Mouse (Mus musculus) liver, postnatal 0 days (tissue): Measurements from ENCODE around the gene Rev1. TPM values are rescaled to one million over a fixed set of nuclear protein-coding genes. Genes with fewer than 3 reads are reported as not detected.

Experiments used
- ATAC-seq: fragments of 200-750 bp; cut with Nextera tagmentation; 2 replicates; pipeline ENCODE4 v1.8.0; 2017; ENCODE audit warnings: mild to moderate bottlenecking, moderate library complexity
- DNase-seq: peaks from one replicate; pipeline ENCODE4 v3.0.0-alpha.2; 2016
- H3K27ac ChIP-seq: fragments of 300-500 bp; sonication (generic); 2 replicates; pipeline ENCODE4 v1.5.1; 2014; ENCODE audit warnings: antibody characterized with exemption, moderate library complexity, mild to moderate bottlenecking, low read depth
- H3K27me3 ChIP-seq: fragments of 300-500 bp; sonication (generic); 2 replicates; pipeline ENCODE4 v1.6.1; 2014; ENCODE audit warnings: low read length, control low read depth, mixed read lengths; ENCODE audit not compliant: insufficient read depth
- H3K36me3 ChIP-seq: fragments of 300-500 bp; sonication (generic); replicated peaks from 2 replicates; pipeline ENCODE4 v1.6.1; 2014; ENCODE audit warnings: mild to moderate bottlenecking, control low read depth, low read length, moderate library complexity, mixed read lengths; ENCODE audit not compliant: insufficient read depth
- H3K4me1 ChIP-seq: fragments of 300-500 bp; sonication (generic); 2 replicates; pipeline ENCODE4 v1.6.1; 2014; ENCODE audit warnings: antibody characterized with exemption, mild to moderate bottlenecking, control low read depth; ENCODE audit not compliant: insufficient read depth
- H3K4me2 ChIP-seq: fragments of 300-500 bp; sonication (generic); 2 replicates; pipeline ENCODE4 v1.6.1; 2014; ENCODE audit warnings: low read depth, mild to moderate bottlenecking, low read length, moderate library complexity, mixed read lengths
- H3K4me3 ChIP-seq: fragments of 300-500 bp; sonication (generic); 2 replicates; pipeline ENCODE4 v1.5.1; 2014; ENCODE audit warnings: low read depth, low read length
- H3K9ac ChIP-seq: fragments of 300-500 bp; sonication (generic); replicated peaks from 2 replicates; pipeline ENCODE4 v1.6.1; 2014; ENCODE audit warnings: mild to moderate bottlenecking, moderate library complexity
- H3K9me3 ChIP-seq: fragments of 300-500 bp; sonication (generic); 2 replicates; pipeline ENCODE4 v1.6.1; 2016; ENCODE audit warnings: mild to moderate bottlenecking, control low read depth, low read length, mixed read lengths
- CTCF ChIP-seq: sonication (generic); IDR thresholded peaks from 2 replicates; pipeline ENCODE4 v1.5.1; 2016; ENCODE audit warnings: antibody characterized with exemption, low read depth
- EP300 ChIP-seq: IDR thresholded peaks from 2 replicates; pipeline ENCODE4 v1.6.1; 2016; ENCODE audit warnings: antibody characterized with exemption, low read depth, mild to moderate bottlenecking
- WGBS: fragments of 180-500 bp; shearing (Covaris S2); extraction: QIAGEN DNeasy Blood & Tissue Kit; methylation state at CpG from one replicate; pipeline ENCODE4 v1.1.7; 2014; ENCODE audit not compliant: insufficient replicate concordance; 5-methylcytosine and 5-hydroxymethylcytosine counted together
- polyA plus RNA-seq: library from polyadenylated mRNA; unstranded; fragments of >200 nt; fragmentation: Nextera tagmentation; extraction: Ambion mirVana; gene quantifications from 2 replicates; pipeline ENCODE4 v1.2.1, GENCODE M21; 2015

The Rev1 gene
- polyA plus RNA-seq, 1 experiment from 2014 or later: 8.8 TPM

- H3K27me3 ChIP-seq: no peaks in the 10 kb centered on the region
- no peak overlapping the region for H3K27ac ChIP-seq
- H3K36me3 ChIP-seq: peaks cover 55% of the 10 kb centered on the region
- no peak for ATAC-seq
- no peak overlapping the region for H3K4me3 ChIP-seq
- no peaks in the 10 kb centered on the region for H3K9me3 ChIP-seq
- no peak for DNase-seq
- TF ChIP-seq EP300: no peak
- no peak for TF ChIP-seq CTCF
- no peak overlapping the region for H3K4me2 ChIP-seq
- no peak overlapping the region for H3K9ac ChIP-seq
- H3K4me1 ChIP-seq: no peaks in the 10 kb centered on the region
- 79% methylated on average over 5 of the region's 5 CpGs for WGBS
Observed at GRCm38 (mm10) chr1:38031391-38031790, 98.2 kb downstream of the Rev1 start.

- H3K4me1 ChIP-seq: no peaks in the 10 kb centered on the region
- WGBS: 86% methylated on average over 7 of the region's 7 CpGs
- no peaks in the 10 kb centered on the region for H3K27me3 ChIP-seq
- ATAC-seq: no peak
- DNase-seq: no peak
- H3K36me3 ChIP-seq: peaks cover 36% of the 10 kb centered on the region
- no peak overlapping the region for H3K9ac ChIP-seq
- TF ChIP-seq EP300 (no peak), CTCF (no peak)
- no peak overlapping the region for H3K4me3 ChIP-seq
- no peaks in the 10 kb centered on the region for H3K9me3 ChIP-seq
- H3K4me2 ChIP-seq: no peak overlapping the region
- H3K27ac ChIP-seq: no peak overlapping the region
Observed at GRCm38 (mm10) chr1:38027301-38027700, 102.3 kb downstream of the Rev1 start.

DNA sequence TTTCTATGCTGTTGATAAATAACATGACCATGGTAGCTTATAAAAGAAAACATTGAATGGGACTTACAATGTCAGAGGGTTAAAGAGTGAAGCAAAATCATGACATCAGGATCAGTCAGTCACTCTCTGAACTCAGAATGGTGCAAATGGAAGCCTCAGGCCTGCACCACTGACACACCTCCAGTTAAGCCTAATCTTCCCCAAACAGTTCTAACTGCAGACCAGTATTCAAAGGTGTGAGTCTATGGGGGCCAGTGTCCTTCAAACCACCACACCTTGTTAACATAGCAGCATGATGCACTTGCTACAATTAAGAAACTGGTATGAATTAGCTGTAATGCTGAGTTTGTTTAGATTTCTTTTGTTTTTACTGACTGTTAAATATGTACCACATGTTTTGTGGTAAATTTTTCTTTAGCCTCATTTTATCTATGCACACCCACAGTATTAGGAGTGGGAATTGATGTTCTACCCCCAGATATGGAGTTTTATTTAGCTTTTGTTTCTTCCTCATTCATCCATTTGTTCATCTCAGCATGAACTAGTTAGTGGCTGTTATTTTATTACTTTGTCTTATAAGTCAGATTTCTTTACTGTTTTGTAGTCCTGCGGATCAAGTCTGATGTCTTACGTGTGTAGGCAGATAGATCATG, 114.9 kb downstream of the Rev1 start:
- Histone ChIP-seq H3K27me3 (no peaks in the 10 kb centered on the region), H3K4me1 (peaks cover 18% of the 10 kb centered on the region), H3K4me2 (no peak overlapping the region), H3K36me3 (peaks cover 20% of the 10 kb centered on the region), H3K4me3 (no peak overlapping the region), H3K27ac (no peak overlapping the region), H3K9me3 (no peaks in the 10 kb centered on the region), H3K9ac (no peak overlapping the region)
- 99% methylated on average over 2 of the region's 2 CpGs for WGBS
- ATAC-seq (peak; percentile 37), DNase-seq (no peak)
- TF ChIP-seq CTCF (no peak), EP300 (0 out of 2 replicates have a peak, but pooled peaks have one; percentile 38)

DNA sequence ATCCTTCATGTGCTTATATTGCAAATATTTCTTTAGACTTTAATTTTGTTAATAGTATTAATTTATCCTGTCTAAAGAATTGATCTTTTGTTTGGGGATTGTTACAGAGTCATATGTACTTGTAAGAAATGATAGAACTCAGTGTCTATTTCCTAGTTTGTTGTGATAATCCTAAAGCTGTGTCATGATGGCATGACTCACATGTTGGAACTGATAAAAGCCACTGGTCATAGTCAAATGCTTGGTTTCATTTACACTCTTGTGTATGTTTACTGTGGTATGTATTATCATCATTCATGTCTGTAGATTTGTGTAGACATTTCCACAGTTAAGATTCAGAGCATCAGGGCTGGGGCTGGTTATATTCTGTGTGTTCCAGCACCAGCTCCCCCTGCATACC, 117.1 kb downstream of the Rev1 start:
- Histone ChIP-seq H3K9ac (no peak overlapping the region), H3K27me3 (no peaks in the 10 kb centered on the region), H3K4me3 (no peak overlapping the region), H3K4me2 (peak overlapping the region; percentile 58), H3K36me3 (no peaks in the 10 kb centered on the region), H3K27ac (peak overlapping the region; percentile 86), H3K4me1 (peaks cover 18% of the 10 kb centered on the region), H3K9me3 (no peaks in the 10 kb centered on the region)
- DNase-seq (no peak), ATAC-seq (peak; percentile 46)
- TF ChIP-seq CTCF: no peak
- TF ChIP-seq EP300: peak; percentile 75

GRCm38 (mm10) chr1:38012104-38012503, 117.5 kb downstream of the Rev1 start:
- TF ChIP-seq EP300 (no peak), CTCF (no peak)
- Histone ChIP-seq H3K36me3 (no peaks in the 10 kb centered on the region), H3K4me1 (peaks cover 21% of the 10 kb centered on the region), H3K4me3 (no peak overlapping the region), H3K9me3 (no peaks in the 10 kb centered on the region), H3K27me3 (no peaks in the 10 kb centered on the region), H3K9ac (no peak overlapping the region), H3K4me2 (peak overlapping the region; percentile 58), H3K27ac (peak overlapping the region; percentile 86)
- ATAC-seq: peak; percentile 65
- DNase-seq: peak; percentile 51
- WGBS: 47% methylated on average over 3 of the region's 3 CpGs

- H3K27me3 ChIP-seq: no peaks in the 10 kb centered on the region
- peak overlapping the region; percentile 86 for H3K27ac ChIP-seq
- no peak overlapping the region for H3K4me3 ChIP-seq
- peaks cover 25% of the 10 kb centered on the region for H3K4me1 ChIP-seq
- DNase-seq (peak; percentile 72), ATAC-seq (peak; percentile 95)
- H3K9ac ChIP-seq: no peak overlapping the region
- 48% methylated on average over 6 of the region's 6 CpGs for WGBS
- peak overlapping the region; percentile 58 for H3K4me2 ChIP-seq
- peak; percentile 88 for TF ChIP-seq EP300
- peak; percentile 33 for TF ChIP-seq CTCF
- H3K36me3 ChIP-seq: no peaks in the 10 kb centered on the region
- no peaks in the 10 kb centered on the region for H3K9me3 ChIP-seq
Observed at GRCm38 (mm10) chr1:38011647-38012046, 118.0 kb downstream of the Rev1 start.
